Mouse (Mus musculus): ENCODE measurements at regions not wholly inside any gene's neighbourhood (a gene's known extent, or its start where the extent isn't known, plus 50 kb on each side); places are given as distances from the start of the nearest gene placed in this dataset.

DNA sequence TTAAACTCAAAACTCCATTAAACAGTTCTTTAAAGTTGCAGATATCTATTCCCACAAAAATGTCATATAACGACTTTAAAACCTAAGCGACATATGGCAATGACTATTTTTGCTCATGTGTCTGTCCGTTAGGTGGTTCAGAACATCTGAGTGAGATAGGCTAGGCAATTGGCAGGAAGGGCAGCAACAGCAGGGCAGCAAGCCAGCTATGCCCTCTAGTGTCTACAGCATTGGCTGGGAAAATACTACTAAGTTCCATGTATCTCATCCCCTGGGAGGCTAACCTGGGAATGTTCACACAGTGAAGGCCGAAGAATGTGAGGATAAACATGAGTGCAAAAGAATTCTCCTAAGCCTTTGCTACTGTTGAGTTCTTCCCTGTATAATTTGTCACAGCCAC is 410.0 kb upstream of the Pkn2 start:
- intact Hi-C loops (cut with DNase I) = no loop called here
- peak; percentile 28 to 32 for DNase-seq

DNA sequence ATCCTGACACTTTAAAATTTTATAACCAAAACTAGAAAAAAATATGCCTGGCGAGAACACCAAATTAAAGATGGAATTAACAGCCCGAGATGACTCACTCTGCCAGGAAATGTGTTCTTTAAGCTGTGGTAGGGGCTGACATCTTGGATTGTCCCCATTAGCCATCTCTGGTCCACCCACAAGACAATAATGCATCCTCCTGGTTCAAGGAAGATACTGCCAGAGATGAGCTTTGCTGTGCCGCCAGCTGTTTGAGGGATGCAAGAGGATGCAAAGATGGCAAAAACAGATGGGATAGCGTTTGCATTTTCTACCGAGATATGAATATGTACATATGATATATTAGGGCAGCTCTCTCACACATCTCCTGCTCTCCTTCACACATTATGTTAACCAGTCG is 382.3 kb upstream of the Pkn2 start:
- DNase-seq = no peak
- intact Hi-C loops (cut with DNase I) = no loop called here

DNA sequence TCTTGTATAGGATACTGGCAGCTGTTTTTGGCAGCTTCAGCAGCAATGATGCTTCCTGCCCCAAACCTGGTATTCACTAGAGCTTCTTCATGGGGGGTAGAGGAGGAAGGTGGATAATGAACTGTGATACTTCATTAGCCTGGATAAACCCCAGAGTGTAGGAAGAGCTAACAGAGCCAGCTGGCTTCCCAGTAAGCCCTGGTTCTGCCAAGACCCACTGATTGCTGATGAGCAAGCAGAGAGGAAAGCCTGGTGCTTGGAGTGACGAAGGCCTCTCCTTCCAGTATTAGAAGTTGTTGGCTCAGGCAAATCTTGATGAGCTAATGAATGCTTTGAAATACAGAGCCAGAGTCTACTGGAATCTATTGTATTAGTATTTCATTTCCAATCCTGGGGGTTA is 370.8 kb upstream of the Pkn2 start:
- intact Hi-C loops (cut with DNase I) = no loop called here
- no peak for DNase-seq

DNA sequence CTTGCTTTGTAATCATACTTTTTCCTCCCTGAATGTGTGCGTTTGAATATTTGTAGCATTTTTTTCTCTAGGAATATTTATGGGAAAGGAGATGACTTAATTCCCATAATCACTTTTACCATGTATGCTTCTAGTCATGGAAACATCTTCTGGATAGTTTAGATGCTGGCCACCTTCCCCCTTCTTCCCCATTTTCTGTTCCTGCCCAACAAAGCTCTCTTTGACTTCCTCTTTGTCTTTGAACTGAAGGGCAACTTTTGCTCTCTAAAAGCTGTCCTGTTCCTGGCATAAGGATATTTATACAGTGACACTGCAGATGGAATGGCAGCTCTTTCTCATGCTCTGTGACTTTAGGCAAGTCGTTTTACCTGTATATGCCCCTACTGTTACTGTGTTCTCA is 370.2 kb upstream of the Pkn2 start:
- intact Hi-C loops (cut with DNase I) = no loop called here
- DNase-seq = no peak

DNA sequence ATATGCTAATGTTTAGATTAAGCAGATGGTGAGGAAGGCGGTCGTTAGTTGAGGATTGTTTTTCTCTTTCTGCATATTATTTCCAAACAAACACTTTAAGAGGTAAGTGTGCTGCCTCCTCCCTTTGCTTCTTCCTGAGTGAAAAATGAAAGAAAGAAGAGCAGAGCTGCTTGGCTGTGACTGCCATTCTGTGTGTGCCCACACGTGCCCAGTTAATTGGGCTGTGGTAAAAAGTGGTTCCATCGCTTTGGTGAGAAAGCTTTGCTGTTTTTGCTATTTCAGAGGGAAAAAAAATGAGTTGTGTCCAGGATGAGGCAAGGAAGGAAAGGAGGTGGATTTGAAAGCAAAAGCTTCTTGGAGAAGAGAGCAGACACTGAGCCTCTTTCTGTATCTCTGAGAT is 360.9 kb upstream of the Pkn2 start:
- no peak for DNase-seq
- intact Hi-C loops (cut with DNase I) = loop anchor here (5.0 to 10.0 kb wide), 2 partner anchors 135 to 1002 kb away; no protein-coding TSS in a partner anchor

DNA sequence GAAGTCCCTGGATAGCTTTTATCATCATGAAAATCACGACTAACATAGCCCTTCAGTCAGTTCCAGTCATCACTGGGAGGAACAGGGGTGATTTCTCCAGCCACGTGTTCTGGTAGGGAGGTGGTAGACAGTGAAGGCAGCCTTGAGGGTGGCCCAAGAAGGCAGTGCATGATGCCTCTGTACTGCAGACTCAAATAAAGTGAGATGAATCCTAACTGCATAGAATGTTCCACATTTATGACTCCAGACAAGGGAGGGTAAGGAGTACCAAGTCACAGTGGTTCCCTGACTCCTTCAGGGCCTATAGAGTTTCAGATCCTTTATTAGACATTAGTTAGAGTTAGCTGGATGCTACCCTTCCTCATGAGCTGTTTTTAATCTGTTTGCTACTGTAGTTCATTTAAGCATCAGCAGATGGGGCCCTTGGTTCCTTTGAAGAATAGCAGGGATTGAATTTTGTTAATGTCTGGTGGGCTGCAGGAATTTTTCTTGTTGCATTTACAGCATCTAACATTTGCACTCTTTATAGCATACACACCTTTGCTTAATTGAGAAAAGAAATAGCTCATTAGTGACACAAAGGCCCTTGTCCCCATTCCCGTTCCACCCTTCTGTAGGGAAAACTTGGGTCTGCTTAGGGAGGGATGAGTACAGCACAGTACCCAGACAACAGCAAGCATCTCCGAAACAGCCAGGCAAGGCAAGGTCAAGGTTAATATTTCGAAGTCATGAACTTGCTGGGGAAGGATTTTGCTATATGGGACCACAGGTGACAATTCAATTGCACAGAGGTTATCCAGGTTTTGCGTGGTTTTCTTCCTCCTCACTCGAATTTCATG is 359.0 kb upstream of the Pkn2 start:
- intact Hi-C loops (cut with DNase I) = loop anchor here (5.0 to 10.0 kb wide), 2 partner anchors 137 to 1004 kb away; no protein-coding TSS in a partner anchor
- DNase-seq = peak; percentile 3 to 9

DNA sequence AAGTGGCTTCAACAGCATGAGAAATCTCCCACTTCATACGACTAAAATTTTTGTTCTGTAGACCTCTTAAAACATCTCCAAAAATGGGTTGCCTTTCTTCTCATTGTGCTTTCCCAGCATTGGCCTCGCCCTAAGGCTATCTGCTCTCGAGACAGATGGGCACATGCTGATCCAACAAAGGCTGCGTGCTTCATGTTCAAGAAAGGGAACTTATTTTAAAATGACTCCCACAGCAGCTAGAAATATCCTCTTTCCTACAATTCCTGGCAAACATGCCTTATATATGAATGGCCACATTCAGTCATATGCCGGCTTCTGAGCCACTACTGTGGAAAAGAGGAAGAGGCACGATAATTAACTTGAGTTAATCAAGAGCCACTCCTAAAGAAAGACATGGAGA is 356.7 kb upstream of the Pkn2 start:
- intact Hi-C loops (cut with DNase I) = no loop called here
- no peak for DNase-seq

DNA sequence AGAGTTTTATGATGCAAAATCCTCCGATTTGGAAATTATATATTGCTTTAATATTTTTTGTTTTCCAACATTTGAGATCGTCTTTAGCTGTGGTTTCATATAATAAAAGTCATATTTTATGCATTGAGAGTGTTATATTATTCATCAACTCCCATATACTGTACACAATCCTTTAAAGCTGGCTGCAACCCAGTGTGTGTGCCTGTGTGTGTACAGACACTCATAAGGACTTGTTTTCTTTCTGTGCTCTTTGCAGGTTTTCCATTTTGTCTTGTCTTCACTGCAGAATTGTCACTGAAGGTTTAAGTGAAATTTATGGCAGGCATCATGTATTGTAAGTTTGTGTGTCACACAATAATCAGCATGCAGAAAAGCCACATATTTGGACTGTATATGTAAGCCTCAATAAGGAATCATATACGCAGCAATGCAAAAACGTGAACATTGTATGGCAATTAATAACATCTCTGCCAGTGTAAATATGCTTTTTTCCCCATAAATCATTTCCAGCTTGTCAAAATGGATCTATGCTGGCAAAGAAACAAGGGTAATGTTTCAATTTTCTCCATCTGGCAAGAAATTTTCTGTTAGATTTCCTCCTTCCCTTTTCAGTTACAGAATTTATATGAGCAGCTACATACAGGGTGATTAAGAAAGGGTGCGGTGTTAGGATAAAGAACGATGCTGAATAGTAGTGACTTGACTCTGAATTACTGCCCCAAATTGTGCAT is 342.4 kb upstream of the Pkn2 start:
- intact Hi-C loops (cut with DNase I) = no loop called here

DNA sequence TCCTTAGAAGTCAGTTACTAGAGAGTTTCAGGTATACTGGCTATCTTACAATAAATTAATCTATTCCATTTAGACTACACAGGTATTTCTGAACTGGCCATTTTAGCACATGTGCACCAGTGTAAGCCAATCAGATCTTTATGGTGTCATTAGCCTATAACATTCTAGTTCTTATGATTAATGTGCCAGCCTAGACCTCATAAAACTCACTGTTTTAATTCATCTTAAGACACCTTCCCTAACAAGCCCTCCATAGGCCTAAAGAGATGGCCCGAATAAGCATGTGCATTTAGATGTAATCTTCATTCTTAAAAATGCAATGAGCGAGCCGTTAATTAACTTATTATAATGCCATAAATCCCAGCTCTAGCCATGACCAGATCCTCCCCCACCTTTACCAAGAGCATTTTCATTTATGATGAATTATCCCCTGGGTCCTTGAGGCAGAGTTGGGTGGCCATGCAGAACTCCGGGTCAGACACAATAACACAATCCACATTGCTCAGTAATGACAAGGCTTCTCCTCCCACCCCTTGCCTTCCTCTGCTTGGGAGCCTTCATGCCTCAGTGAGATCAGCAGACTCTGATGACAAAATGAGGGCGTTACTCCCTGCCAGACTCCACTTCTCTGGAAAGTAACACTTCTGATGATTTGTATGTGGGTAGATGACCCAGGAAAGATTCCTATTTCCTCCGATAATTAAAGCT is 311.6 kb upstream of the Pkn2 start:
- intact Hi-C loops (cut with DNase I) = no loop called here
- DNase-seq = no peak

More for the DNA sequence above, 342.4 kb upstream of the Pkn2 start:
- no peak for DNase-seq

DNA sequence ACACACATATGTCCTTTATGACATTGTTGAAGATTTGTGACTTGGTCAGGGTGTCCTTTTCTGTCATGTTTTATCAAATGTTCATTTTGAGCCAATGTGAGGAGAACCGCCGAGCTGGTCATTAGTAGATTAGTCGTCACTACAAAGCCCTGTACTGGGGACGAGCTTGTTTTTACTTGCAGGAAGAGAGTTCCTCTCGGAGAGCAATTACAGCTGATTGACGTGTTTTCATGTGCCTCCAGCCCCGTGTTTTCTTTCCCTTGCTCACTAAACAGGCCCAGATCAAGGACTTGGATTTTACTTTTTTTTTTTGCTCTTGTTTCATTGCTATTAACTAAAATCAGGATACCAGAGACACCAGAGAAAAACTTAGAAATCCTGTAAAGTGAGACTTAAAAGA is 307.1 kb upstream of the Pkn2 start:
- intact Hi-C loops (cut with DNase I) = no loop called here

DNA sequence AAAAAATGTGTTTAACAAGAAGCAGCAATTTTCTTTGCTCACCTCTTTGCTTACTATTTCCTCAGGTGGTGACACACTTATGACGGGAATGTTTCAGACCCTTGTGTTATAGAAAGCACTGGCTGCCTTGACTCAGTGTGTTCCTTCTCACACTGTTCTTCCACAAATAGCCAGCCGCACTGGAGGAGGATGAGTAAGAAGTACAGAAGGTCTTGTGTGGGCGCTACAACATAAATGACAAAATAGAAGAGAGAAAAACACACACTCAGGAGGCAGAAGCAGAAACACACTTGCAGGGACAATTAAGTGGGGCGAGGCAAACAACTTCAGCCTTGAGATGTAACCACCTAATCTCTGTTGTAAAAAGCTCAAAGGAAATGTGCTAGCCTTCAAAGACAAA is 292.2 kb upstream of the Pkn2 start:
- intact Hi-C loops (cut with DNase I) = no loop called here
- DNase-seq = no peak

More for the DNA sequence above, 307.1 kb upstream of the Pkn2 start:
- DNase-seq = no peak

DNA sequence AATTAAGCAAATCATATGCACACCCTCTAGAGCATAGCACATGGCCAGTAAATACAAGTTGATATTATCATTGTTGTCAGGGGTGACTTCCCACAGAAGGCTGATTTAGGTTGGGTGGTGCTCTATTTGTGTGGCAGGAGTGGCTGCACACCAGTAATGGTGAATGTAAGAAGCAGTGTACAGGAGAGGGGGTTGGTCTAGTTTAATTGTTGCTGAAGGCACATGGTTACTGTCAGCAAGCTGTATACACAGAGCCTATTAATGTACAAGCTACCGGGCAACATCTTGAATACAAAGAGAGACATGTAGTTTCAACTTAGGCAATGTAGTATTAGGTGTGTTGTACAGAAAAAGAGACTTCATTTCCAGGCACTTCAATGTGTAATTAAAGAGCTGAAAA is 280.6 kb upstream of the Pkn2 start:
- DNase-seq = no peak
- intact Hi-C loops (cut with DNase I) = no loop called here

DNA sequence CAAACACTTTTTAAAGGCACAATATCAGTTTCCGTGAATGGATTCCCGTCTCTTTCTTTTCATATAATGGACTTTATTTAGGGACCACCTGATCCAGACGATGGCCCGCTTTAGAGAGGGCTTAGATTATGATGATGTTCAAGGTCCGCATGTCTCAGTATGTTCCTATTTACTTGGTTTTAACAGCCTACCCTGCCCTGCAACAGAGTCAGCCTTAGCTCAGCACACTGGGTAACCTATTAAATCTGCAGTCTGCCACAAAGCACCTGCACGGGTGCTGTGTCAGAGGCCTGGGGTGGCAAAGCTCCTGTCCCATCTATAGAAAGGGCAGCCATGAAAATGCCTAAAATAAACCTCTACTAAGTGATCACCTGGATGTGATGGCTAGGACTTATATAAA is 280.2 kb upstream of the Pkn2 start:
- no peak for DNase-seq
- intact Hi-C loops (cut with DNase I) = no loop called here

DNA sequence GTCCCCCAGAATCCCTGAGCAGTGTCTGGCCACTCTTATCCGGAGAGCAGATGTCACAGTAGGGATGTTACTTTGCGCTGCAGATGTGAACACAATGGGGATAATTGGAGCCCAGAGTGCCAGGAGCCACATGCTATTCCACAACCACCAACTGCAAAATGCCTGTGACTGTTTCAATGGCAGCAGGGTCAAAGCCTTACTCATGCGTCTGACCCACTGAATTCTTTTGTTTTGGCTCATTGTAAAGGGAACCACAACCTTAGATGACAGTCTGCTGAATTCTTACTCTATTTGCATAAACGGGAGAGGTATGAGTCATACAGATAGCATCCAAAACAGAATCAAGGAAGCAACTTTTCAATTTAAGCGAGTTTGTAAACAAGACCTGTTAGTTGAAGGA is 276.8 kb upstream of the Pkn2 start:
- intact Hi-C loops (cut with DNase I) = no loop called here
- no peak for DNase-seq

DNA sequence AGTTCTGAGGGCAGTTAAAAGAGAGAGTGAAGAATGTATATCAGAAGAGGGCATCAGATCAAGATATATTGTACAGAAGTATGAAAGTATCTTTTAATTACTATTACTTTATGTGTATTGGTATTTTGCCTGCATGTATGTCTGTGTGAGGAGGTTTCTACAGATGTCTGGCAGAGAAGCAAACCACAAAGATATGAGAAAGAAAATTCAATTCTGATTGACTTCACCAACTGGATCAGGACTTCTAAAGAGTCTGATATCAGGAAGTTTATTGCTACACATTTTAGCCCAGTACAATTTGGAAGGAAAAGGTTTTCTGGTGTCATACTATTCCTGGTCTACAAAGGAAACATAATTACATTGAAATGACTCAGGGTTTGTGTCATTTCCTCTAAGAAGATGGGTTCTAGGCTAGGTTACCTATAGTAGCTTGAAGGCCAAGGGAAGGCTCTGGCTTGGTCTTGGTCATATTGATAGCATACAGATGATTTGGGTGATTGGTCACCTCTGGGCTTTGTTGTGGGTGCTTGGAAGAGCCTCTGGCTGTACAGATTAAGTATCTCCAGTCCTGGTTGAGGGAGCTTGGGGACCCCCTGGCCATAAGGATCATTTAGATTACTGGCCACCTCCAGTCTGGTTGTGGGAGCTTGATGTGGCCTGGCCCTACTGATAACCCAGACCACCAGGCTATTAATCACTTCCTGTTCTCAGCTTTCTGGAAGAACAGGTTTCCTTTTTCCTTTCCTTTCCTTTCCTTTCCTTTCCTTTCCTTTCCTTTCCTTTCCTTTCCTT is 275.1 kb upstream of the Pkn2 start:
- DNase-seq = no peak
- intact Hi-C loops (cut with DNase I) = no loop called here

DNA sequence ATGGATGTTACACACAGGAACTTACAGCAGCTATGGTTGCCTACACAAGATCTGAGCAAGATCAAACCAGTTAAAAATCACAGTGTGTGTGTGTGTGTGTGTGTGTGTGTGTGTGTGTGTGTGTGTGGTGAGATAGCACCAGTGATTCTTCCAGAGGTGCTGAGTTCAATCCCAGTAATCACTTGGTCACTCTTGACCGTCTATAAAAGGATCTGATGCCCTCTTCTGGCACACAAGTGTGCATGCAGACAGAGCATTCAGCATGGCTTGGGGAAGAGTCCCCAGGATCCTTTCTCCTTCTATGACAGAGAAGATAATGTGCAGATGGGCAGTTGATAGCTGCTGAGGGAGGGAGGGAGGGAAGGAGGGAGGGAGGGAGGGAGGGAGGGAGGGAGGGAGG is 274.4 kb upstream of the Pkn2 start:
- no peak for DNase-seq
- intact Hi-C loops (cut with DNase I) = no loop called here

DNA sequence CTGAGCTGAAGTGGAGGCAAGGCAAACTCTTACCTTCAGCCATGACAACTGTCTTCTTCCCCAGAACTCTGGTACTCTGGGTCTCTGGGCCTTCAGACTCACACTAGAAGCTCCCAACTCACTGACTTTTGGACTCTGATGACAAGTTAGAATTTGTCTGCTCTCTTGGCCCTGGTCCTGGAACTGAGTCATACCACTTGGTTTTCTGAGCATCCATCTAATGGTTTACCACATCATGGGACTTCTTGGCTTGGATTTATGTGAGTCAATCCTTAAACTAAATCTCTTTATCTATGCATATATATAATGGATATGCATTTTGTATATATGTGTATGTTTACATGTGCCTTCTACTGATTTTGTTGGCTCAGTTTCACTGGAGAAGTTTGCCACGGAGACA is 273.8 kb upstream of the Pkn2 start:
- intact Hi-C loops (cut with DNase I) = no loop called here
- DNase-seq = peak; percentile 5 to 14

DNA sequence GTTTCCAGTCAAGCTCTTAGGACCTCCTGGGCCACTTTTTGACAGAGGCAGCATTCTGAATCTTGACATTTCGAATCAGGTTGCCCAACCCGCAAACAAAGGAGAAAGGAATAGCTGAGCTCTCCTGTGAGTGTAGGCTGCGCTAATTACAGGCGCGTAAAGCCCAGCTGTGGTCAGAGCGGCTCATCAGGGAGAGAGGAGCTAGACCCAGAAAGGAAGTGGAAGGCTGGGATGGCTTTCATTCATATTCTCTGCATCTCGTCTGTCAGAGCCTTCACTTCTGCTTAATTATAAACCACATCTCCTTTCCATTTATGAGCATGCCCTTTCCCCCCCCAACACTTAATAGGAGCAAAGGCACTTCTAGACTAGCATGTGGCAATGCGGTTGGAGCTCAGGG is 265.7 kb upstream of the Pkn2 start:
- no peak for DNase-seq
- intact Hi-C loops (cut with DNase I) = no loop called here

DNA sequence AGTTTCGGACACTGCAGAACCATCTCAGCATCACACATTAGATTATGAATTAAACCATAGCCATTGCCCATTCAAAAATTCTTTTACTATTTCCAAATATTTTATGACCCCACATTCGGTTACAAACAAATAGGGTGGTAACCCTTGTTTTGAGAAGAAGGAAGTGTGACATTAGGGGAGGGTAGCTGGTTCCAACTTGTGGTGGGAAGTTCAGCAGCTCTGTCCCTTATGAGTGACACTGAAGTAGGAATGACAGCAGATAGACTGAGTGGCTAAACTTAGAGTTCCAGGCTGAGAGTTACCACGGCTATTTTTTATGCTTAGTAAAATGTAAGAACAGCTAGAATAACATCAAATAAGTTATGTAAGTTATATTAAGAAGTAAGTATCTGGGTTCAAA is 257.1 kb upstream of the Pkn2 start:
- DNase-seq = no peak
- intact Hi-C loops (cut with DNase I) = no loop called here

DNA sequence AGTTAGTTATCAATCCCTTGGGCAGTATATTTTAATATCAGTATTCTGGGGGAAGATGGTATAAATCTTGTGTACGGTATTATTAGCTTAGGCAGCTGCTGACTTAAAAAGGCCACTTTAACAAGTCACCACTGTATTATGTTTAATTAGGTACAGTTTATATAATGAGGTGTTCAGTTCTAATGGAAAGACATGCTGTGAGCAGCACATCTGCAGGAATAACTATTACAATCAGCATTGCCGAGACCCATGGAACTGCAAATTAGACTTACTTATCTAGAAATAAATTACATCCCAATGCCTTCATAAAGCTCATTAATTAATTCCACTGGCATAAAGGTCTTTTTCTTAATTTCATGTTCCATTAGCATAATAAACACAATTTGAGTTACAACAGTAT is 252.7 kb upstream of the Pkn2 start:
- intact Hi-C loops (cut with DNase I) = no loop called here
- no peak for DNase-seq

Data from heart, postnatal 10 days (tissue).